Mouse (Mus musculus): ENCODE measurements around the gene Flrt3.
A peak's percentile ranks its signal among the peaks of the same experiment; 100 is the strongest.

Flrt3 gene

DNA sequence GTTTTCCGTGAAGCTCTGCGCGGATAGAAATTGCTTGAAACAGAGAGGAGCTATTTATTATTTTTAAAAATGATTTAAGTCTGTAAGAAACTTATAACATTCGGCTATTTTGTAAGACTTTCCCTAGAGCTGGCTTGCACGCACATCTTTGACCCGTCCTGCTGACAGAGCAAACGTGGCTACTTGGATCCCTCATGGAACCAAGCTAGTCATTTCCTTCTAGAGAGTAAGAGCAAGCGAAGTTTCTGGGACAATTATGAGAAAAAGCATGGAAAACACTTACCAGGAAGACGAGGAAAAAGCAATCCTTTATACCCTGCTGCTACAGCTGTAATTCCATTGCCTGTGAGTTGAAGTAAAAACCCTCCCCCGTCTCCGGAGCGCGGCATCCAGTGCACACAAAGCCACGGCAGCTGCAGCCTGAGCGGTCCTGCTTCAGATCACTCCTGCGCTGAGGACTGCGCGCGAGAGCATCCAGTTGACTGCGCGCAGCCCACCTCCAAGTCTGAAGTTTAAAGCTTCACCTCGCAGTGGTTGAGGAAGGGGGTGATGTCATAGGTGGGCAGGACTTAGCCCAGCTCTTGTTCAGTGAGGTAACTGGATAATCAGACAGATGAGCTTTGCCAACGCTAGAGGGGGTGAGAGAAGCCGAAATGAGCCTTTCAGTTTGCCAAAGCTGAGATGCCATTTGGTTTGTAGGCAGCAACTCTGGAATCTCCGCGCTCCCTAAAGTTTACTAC is at the start of gene Flrt3:
Flrt3 (minus strand) TSS at position 507 of the 740 bp plus-strand sequence.
- DNase-seq = peak; percentile 93

DNA sequence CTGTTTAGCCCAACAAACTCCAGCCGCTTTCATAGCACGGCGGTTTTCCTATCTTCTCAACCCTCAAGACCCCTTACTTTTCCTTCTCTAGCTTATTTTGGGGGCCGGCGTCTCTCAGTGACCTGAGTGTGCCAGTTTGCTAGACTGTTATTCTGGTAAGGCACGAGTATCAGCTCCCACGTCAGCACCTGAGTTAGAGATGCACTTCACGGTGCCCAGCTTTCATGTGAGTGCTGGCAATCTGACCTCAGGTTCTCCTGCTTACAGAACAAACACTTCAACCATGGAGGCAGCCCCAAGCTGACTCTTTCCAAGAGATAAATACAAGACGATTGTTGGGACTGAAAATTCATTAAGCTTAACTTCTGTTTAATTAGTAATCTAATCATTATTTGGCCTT is 46.1 kb upstream of the Flrt3 start:
- no peak for DNase-seq

DNA sequence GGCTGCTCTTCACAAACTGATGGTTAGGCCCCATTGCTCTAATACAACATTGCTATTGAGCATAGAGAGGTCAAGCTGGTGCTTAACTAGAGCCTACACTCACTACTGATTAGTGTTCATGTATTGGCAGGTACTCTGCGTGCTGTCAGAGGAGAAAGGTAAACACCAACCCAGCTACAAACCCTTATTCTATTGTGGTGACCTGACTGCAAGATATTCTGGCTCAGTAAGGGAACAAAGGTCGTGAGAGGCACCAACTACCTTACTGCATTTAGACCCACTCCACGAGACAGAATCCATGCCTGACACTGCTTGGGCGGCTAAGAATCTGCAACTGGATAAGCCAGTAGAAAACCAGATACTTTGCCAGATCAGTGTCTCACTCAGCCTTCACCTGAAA is 44.6 kb upstream of the Flrt3 start:
- DNase-seq = no peak

DNA sequence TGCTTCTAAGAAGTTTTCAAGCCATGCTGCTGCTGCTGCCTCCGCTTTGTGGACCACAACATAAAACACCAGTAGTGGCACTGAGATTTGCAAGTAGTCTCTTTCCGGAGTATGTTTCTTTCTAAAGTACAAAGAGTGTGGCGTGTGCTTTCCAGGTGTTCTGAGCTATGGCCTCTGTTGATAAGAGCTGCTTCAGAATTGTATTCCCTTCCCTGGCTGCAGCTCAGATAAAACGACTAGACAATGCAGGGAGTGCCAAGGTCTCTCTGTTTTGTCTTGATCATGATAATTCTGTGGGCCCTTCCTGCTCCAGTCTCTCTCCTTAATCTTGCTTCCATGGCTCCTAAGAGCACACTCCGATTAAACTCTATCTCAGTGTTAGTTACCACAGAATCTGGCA is 36.3 kb upstream of the Flrt3 start:
- no peak for DNase-seq

DNA sequence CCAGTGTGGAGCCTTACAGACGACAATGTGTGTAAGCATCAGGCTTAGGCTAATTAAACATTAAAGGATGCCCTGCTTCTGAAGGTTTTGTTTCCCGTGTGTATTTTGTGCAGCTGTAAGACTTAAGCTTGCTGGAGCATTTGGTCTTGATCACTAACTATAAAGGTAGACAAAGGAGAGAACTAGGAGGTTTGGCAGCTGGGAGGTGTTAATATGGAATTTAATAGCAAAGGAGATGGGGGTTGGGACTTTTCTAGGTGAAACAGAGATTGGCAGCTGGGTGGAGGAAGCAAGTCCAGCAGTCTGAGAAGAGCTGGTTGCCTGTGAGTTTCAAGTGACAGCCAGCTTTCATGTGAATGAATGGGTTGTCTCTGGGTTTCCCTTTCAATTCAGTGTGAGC is 34.0 kb upstream of the Flrt3 start:
- DNase-seq = no peak

DNA sequence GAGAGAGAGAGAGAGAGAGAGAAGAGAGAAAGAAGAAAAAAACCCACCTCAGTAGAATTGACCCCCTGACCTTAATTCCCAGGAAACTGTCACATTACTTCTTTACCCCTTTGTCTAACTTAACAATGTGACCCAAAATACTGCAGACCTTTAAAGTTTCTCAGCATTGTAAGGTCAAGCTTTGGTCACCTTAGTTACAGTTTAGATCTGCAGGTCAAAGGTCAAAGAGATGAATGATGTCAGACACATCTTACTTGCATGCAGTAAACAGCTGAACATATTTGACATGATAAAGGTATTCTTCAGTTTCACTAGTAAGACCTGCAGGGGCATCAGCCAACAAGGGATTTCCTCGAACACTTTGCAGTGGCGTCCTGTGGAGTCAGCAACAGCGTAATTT is 32.9 kb upstream of the Flrt3 start:
- no peak for DNase-seq

DNA sequence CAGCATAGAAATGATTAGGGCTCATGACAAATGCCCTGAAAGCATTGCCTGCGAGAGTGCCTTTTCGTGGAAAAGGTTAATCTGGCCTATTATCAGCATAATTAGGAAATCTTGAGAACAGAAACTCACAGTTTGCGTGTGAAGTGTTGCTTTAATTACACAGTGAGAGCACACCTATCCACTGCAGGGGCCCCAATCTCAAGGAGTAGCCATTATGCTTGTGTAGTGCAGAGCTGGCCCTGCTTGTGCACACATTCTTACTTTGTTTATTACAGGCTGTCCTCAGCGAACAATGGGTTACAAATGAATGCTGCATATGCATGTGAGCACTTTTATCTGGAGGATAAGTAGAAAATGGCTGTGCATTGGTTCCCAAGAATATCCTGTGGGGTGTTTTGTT is 32.1 kb upstream of the Flrt3 start:
- DNase-seq = no peak

DNA sequence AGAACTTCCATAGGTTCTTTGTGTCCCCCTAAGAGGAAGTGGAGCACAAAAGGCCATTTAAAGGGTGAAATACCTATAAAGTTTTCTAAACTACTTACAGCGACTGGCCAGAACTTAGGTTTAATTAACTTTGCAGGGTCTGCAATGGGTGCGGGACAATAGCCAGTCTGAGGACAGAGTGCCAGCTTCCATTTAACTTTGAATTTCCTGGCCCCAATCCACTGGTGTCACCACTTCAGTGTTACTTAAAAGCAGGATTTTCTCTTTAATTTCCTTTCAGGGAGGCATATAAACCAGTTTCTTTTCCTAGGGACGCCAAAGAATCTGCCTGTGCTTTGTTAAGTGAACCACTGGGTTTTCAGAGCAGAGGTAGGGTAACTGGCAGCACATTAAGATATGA is 27.3 kb upstream of the Flrt3 start:
- DNase-seq = no peak

DNA sequence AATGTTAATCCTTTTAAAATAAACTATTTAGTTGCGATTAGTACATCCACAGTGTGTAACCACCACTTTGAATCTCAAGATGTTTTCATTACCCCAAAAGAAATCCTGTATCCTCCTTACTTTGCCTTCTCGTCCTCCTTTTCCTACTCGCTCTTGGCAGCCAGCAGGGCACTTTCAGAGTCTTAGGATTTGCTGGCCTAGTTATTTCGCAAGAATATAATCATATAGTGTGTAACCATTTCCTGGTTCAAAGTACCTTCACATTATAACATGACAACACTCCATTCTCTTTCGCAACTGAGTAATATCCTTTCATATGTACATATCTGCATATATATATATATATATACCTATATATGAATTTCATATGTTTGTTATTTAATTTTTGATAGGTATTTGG is 22.6 kb upstream of the Flrt3 start:
- DNase-seq = no peak

DNA sequence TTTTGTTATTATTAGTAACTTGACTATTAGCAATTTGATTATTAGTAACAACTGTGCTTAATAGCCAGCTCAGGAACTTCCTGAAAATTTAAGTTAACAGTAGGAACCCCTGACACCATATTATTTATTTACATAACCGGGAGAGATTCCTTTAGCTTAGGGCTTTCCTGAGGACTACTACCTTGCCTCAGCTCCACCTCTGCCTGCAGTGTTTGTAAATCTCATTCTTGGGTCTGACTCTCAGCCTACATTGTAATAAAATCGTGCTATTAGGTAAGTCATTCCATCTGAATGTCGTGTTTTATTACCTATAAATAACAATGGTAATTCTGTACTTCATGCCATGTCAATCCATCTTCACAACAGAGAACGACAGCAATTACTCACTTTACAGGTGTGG is 21.2 kb upstream of the Flrt3 start:
- no peak for DNase-seq

DNA sequence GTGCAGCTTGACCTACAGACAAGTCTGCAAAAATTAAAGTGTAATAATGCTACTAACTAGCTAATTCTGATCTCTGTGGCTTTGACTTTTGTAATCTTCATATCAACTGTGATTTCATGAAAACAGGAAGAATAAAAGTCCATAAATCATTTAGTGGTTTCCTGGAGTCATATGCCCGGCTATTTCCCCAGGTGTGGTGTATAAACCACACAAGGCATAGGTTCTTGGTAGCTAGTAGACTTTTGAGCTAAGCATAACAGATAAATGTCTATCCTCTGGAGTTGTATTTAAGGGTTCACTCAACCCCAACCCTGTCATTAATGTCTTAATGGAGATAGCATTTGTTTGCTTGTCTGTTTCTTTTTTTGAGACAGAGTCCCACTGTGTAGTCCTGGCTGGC is 20.1 kb upstream of the Flrt3 start:
- DNase-seq = no peak

DNA sequence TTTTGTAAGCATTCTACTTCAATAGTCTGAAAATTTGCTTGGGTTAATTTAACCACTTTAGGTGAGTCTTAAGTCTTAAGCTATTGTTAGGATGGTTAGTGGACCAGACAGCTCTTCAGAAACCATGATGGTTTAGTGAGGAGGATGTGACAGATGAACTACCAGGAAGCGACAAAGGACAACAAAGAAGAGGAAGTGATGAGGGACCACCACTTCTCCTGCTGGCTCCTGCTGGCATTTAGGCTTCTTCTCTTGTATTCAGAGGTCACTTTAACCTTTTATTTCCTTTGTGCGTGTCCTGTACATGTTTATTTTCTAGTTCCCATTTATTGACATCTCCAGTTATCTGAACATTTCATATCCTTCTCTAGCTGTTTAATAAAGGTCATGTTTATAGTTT is 19.6 kb upstream of the Flrt3 start:
- DNase-seq = no peak

DNA sequence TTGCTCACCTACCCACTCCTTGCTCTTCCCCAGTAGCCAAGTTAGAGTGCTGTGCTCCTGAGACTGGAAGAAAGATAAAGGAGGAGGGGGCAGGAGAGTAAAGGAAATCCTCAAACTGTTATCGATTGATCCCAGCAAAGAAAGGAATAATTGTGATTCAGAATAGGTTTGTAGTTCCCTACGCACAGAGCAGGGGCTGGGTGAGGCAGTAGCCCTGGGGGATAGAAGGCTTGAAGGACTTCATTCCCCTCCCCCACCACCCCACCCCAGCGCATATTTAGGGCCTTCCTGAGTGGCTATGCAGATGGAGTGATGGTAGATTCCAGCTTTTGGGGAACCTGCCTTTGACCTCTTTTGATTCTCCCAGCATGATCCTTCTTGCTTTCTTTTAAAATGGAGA is 5.5 kb upstream of the Flrt3 start:
- no peak for DNase-seq

DNA sequence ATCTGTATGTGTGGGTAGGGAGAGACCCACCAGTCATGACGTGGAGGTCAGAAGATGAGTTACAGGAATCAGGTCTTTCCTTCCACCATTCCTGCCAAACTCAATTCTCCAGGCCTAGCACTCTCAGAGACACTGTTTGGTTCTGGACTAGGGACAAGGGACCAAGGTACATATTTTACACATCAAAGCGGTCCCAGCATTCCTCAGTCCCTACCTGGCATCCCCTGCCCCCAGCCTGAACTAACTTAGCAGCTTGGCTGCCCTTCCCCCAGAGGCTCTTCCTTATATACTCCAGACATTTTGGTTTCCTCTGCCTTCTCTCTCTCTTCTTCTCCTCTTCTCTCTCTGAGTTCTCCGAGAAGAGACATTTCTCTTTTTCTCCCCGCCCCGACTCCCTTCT is 2.2 kb upstream of the Flrt3 start:
- no peak for DNase-seq

DNA sequence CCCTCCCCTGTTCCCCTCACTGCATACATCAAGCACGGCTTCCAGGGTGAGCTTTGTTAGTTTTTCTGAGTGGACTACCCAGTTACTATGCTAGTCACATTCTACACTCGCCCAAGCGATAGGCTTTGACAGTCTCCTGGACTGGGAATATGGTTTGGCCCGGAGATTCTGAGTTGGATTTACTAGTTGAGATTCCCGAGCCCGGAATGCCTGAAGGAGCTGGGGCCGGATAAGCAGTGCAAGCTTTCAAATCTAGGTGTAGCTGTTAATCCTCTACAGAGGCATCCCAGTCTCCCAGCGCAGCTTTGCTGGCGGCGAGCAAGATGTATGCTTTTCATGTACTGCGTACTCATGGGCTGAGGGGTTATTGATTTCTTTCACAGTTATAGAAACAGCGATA is 812 bp downstream of the Flrt3 start:
- peak; percentile 52 for DNase-seq

DNA sequence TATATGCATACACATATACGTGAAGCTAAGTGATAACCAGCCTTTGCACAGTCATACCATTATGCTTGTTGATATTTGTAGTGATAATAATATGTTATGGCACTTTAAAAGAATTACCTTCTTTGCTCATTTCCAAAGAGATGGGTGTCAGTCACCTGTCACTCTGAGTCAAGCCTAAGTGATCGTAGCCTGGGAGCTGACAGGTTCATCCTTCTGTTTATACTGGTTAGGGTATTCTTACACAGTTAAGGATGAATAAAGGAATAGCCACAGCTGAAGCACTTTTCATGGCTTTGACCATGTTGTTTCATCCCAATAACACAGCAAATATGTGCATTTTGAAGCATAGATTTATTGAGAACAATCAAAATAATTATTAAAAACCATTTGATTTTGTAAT is 1.5 kb downstream of the Flrt3 start:
- DNase-seq = no peak

DNA sequence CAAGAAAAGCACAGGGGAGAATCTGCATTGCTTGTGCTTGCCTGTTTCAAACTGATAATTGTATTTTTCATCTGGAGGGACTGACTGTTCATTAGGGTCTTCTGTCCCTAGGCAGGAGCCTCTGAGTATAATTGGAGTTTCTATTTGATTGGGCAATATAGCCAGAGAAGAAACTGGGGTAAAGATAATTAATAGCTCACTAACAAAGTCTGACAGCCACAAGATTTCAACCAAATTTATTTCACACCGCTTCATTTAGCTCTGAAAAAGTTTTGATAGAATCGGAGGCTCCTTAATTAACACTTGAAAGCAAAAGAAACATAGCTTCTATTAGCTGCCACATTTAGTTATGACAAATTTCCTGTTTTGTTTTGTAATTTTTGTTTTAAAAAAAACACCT is 2.2 kb downstream of the Flrt3 start:
- DNase-seq = no peak

DNA sequence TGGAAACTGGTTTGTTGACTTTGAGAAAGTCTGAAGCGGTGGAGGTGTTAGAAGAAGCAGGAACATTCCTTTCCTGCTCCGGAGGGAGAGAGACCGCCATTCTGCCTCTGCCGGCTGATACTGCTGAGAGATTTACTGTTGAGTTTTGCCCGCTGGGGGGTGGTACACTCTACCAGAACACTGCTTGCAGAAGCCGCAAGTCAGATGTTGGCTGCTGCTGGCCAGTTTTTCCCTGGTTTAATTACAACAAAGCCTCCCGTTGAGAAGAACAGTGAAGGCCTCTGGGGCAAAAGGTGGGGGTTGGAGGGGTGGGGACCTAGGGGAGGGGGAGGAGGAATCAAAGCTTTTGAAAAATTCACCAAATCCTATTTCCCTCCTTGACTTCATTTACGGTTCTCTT is 3.0 kb downstream of the Flrt3 start:
- DNase-seq = peak; percentile 84

DNA sequence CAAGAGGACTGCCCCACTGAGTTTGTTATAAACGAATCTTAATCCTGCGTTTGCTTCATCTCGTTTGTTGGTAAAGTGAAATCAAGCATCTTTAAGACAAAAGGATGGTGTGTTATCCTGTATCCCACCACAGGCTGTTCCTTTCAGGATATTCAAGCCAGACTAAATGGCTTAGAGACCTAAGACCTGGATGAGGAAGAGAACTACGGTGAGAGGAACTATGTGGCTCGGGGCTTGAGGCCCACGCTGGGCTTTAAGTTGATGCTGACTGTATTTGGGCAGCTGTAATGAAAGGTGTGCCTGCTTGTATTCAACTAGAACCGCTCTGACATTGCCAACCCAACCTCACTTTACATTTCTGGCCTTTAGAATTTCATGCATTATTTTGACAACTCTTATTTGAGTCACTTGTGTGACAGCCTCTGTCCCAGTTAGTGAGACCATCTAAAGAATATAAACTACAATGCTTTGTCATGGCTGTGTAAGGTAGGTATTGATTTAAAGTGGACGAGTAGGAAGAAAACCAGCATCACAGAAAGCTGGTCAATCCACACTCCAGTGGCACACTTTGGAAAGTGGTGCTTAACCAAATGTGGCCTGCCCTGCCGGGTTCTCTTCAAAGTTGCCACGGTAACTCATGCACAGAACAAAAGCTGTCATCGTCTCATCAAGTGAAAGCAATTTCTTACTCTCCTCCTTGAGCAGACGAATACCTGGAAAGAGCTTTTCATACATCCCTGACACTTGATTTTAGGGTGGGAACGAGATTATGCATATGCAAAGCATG is 3.8 kb downstream of the Flrt3 start:
- no peak for DNase-seq

DNA sequence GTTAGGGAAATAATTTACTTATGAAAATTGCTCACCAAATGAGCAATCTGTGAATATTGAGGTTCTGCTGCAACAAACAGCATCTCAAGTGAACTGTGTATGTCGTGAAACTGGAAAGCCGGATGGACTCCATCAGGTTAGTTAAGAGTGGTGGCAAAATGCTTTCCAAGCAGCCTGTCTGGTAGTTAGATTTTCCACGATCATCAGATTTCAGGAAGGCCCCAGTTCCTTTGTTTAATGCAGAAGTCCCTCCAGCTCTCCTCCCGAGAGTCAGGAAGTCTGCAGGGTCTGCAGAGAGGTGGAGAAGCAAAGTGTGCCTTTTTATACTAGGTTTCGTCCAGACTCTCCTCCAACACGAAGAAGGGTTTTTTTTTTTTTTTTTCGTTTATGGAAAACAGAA is 4.4 kb downstream of the Flrt3 start:
- DNase-seq = no peak

DNA sequence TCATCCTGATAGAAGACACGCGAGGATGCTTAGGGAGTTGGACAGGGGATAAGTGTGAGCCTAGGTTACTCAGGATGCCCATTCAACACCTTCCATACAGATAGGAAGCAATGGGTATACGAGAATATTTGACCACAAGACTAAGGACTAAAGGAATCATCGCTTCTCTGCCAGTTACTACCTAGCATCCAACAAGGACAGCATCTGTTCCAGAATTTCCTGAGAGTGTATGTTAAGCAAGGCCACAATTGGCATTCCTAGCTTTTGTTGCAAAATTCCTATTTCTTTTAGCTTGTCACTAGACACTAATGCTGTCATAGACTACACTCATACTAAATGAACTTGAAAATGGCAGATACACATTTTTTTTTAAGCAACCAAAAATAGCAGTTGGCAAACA is 6.9 kb downstream of the Flrt3 start:
- no peak for DNase-seq

DNA sequence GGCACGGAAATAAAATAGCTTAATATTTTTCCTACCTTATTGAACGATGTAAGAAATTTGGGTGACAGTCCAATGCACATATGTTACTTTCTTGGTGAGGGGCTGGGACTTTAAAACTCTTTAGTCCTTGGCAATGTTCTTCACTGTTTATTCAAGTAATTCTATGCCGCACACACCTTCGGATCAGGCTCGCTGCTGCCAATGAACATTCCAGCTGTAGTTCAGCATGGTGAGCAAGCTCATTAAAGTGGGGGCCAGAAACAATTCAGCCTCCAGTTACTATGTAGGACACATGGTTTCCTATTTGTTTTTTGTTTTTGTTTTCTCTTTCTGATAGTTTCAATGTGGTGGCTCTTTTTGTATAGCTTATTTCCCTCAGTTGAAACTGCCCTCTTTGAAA is 8.6 kb downstream of the Flrt3 start:
- no peak for DNase-seq

DNA sequence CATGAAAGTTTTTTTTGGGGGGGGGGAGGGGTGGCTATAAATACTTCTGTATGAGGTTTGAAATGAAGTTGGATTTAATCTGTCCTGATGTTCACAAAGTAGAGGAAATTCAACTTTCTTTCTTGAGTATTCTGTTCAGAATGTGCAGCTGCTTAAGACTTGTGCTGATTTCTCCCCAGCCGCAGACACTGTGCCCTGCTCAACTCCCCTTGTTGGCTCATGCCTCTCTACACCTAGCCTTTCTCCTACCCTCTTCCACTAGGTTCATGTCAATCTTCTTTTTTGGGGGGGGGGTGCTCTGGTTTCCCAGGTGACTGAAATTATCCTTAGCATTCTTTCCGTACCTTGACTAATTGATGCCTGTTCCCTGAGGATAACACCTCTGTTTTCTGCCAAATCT is 17.3 kb downstream of the Flrt3 start:
- DNase-seq = no peak

DNA sequence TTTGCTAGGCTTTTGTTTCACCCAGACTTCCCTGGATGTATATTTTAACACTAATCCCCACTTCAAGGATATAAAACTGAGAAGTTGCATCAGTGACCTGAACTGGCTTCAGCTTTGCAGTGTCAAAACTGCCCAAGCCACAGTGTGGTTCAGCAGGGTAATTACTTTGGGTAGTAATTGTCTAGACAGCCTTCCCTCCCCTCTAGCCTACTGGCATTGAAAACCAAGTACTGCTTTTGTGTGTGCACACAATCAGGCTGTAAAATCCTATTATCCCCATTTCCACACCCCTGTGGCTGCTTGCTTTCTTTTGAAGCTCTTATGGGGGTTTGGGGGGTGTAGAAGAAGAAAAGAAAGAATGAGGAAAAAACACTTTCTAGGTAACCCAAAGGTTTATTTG is 17.8 kb downstream of the Flrt3 start:
- no peak for DNase-seq

All from kidney, postnatal 10 days (tissue).